ENCODE assay signal across 8 mouse cellular contexts in the genomic region with DNA sequence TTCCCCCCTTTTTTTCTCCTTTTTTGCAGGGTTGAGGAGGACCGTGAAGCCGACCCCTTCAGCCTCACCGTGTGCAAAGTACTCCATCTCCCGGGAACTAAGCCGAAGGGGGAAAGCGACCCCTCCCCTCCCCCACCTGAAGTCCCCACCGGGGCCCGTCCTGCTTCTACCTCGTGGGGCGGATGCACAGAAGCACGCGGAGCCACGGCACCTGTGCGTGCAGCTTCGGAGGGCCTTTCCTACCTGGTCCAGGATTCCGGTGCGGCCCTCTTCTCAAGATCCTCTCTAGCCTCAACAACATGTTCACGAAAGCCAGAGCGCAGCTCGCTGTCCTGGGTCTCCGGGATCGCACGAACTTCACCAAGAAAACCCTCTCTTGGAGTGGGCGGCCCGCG. TPM values are rescaled to one million over a fixed set of nuclear protein-coding genes. Genes with fewer than 3 reads are reported as not detected.
DNase-seq lines count a peak whose midpoint lies in the region; ATAC-seq and TF ChIP-seq lines count a peak whose summit lies in the region.

No protein-coding gene starts in this region.

- WGBS in lung, embryonic 14.5 days, result 1% methylated on average over 26 of the region's 26 CpGs
- 0% methylated on average over 26 of the region's 26 CpGs for WGBS in forebrain, embryonic 10.5 days
- WGBS in limb, embryonic 10.5 days, result 1% methylated on average over 24 of the region's 26 CpGs
- 10% methylated on average over 26 of the region's 26 CpGs for WGBS in olfactory bulb, adult 2 months

- no peaks in the 10 kb centered on the region for H3K9me3 ChIP-seq in lung, embryonic 14.5 days (ENCODE audit: low read depth, low read length)
- no peaks in the 10 kb centered on the region for H3K9me3 ChIP-seq in forebrain, embryonic 10.5 days
- no peaks in the 10 kb centered on the region for H3K9me3 ChIP-seq in limb, embryonic 10.5 days (replicated peaks)

- no peak for DNase-seq in lung, embryonic 14.5 days
- DNase-seq in lung, postnatal 10 days, result no peak
- no peak for DNase-seq in forebrain, embryonic 10.5 days (ENCODE audit: extremely low spot score, low spot score)
- no peak for DNase-seq in limb, embryonic 10.5 days (ENCODE audit: low spot score)
- DNase-seq in cerebellum, adult 11 months, result no peak
- DNase-seq in embryo, embryonic 11 days, result no peak
- no peak for DNase-seq in layer of hippocampus, adult 9-11 months

- peak overlapping the region; percentile 51; the same call in 1 of the 2 replicates for H3K9ac ChIP-seq in lung, embryonic 14.5 days

- peak overlapping the region; percentile 91 for H3K4me2 ChIP-seq in lung, embryonic 14.5 days

- ATAC-seq in lung, embryonic 14.5 days (ENCODE audit: insufficient read depth), result peak; percentile 16; the same call in 1 of the 2 replicates

- H3K4me3 ChIP-seq in lung, embryonic 14.5 days (ENCODE audit: low read depth, low read length), result peak overlapping the region; percentile 62
- peak overlapping the region; percentile 63 for H3K4me3 ChIP-seq in forebrain, embryonic 10.5 days
- H3K4me3 ChIP-seq in limb, embryonic 10.5 days, result peak overlapping the region; percentile 66
- peak overlapping the region; percentile 55 for H3K4me3 ChIP-seq in olfactory bulb, adult 2 months (ENCODE audit: insufficient read depth, low read depth, low read length)

- no peak for TF ChIP-seq CTCF in lung, embryonic 14.5 days (IDR thresholded peaks at IDR 0.05; ENCODE audit: low read depth)
- no peak for TF ChIP-seq CTCF in olfactory bulb, adult 2 months (IDR thresholded peaks at IDR 0.05; ENCODE audit: insufficient read depth, low read depth, low read length)

- peaks cover 92% of the 10 kb centered on the region for H3K27me3 ChIP-seq in lung, embryonic 14.5 days (ENCODE audit: insufficient read depth, low read length)
- peaks cover 99% of the 10 kb centered on the region for H3K27me3 ChIP-seq in forebrain, embryonic 10.5 days (ENCODE audit: poor library complexity, severe bottlenecking)
- H3K27me3 ChIP-seq in limb, embryonic 10.5 days (ENCODE audit: low read depth, poor library complexity, severe bottlenecking), result peaks cover 98% of the 10 kb centered on the region

- no peaks in the 10 kb centered on the region for H3K4me1 ChIP-seq in lung, embryonic 14.5 days (ENCODE audit: insufficient read depth)
- peaks cover 18% of the 10 kb centered on the region for H3K4me1 ChIP-seq in forebrain, embryonic 10.5 days
- peaks cover 18% of the 10 kb centered on the region for H3K4me1 ChIP-seq in limb, embryonic 10.5 days
- H3K4me1 ChIP-seq in olfactory bulb, adult 2 months (ENCODE audit: control insufficient read depth, insufficient read depth, low read length), result peaks cover 11% of the 10 kb centered on the region; the same call in 1 of the 2 replicates

- no peaks in the 10 kb centered on the region for H3K36me3 ChIP-seq in lung, embryonic 14.5 days (ENCODE audit: insufficient read depth)
- no peaks in the 10 kb centered on the region for H3K36me3 ChIP-seq in forebrain, embryonic 10.5 days (replicated peaks)
- H3K36me3 ChIP-seq in limb, embryonic 10.5 days, result no peaks in the 10 kb centered on the region

- TF ChIP-seq POLR2A in olfactory bulb, adult 2 months (IDR thresholded peaks at IDR 0.05; ENCODE audit: insufficient read depth, low read depth, low read length), result no peak

- H3K27ac ChIP-seq in lung, embryonic 14.5 days (ENCODE audit: low read depth), result no peak overlapping the region
- no peak overlapping the region for H3K27ac ChIP-seq in forebrain, embryonic 10.5 days
- H3K27ac ChIP-seq in limb, embryonic 10.5 days, result no peak overlapping the region
- H3K27ac ChIP-seq in olfactory bulb, adult 2 months (ENCODE audit: insufficient read depth, low read depth, low read length), result no peak overlapping the region

RNA-seq across cellular contexts. Expression of a gene that starts 0.4 kb away (rescaled TPM):
- not detected in 2 replicates for polyA plus RNA-seq in lung, embryonic 14.5 days (2014; fragmentation: Nextera tagmentation; extraction: Ambion mirVana)
- polyA plus RNA-seq in forebrain, embryonic 10.5 days (2016; fragmentation: Nextera tagmentation; extraction: Ambion mirVana), result not detected in 2 replicates
- not detected in 2 replicates for polyA plus RNA-seq in limb, embryonic 10.5 days (2016; fragmentation: Nextera tagmentation; extraction: Ambion mirVana)
- not detected in 2 replicates for polyA plus RNA-seq in olfactory bulb, adult 2 months (2012; ENCODE audit: insufficient read depth, insufficient read length, low replicate concordance, missing spikeins)

RNA-seq across cellular contexts. Expression of a gene that starts 16.8 kb away (rescaled TPM):
- 1.5 TPM in 2 replicates for polyA plus RNA-seq in lung, embryonic 14.5 days (2014; fragmentation: Nextera tagmentation; extraction: Ambion mirVana)
- 0.10 and 0.15 TPM in 2 replicates for polyA plus RNA-seq in forebrain, embryonic 10.5 days (2016; fragmentation: Nextera tagmentation; extraction: Ambion mirVana)
- 0.18 and 0.34 TPM in 2 replicates for polyA plus RNA-seq in limb, embryonic 10.5 days (2016; fragmentation: Nextera tagmentation; extraction: Ambion mirVana)
- polyA plus RNA-seq in olfactory bulb, adult 2 months (2012; ENCODE audit: insufficient read depth, insufficient read length, low replicate concordance, missing spikeins), result not detected in 2 replicates
